Mouse (Mus musculus) myocyte (in vitro differentiated cells): ENCODE data around the gene Klhdc8a. TPM values are rescaled to one million over a fixed set of nuclear protein-coding genes. Genes with fewer than 3 reads are reported as not detected.

Source experiments
- H3K27me3 ChIP-seq: one replicate; pipeline ENCODE4 v1.6.1; 2011; ENCODE audit not compliant: control insufficient read depth, insufficient read depth, insufficient read length
- H3K36me3 ChIP-seq: one replicate; pipeline ENCODE4 v1.6.1; 2011; ENCODE audit not compliant: control insufficient read depth, insufficient read depth
- H3K4me2 ChIP-seq: one replicate; pipeline ENCODE4 v1.6.1; 2011; ENCODE audit warnings: low read depth, control low read depth
- H3K4me3 ChIP-seq: one replicate; pipeline ENCODE4 v1.5.1; 2011; ENCODE audit warnings: mild to moderate bottlenecking, control low read depth, moderate library complexity
- H3K79me2 ChIP-seq: one replicate; pipeline ENCODE4 v1.6.1; 2011; ENCODE audit not compliant: control insufficient read depth, insufficient read depth
- H3ac ChIP-seq: one replicate; pipeline ENCODE4 v1.6.1; 2011; ENCODE audit not compliant: control insufficient read depth, insufficient read length
- CEBPB ChIP-seq: IDR thresholded peaks from 2 replicates; pipeline ENCODE4 v1.6.1; 2011; ENCODE audit warnings: mild to moderate bottlenecking, moderate library complexity; ENCODE audit not compliant: poor library complexity, insufficient read depth, severe bottlenecking
- E2F4 ChIP-seq: IDR thresholded peaks from one replicate; pipeline ENCODE4 v1.6.1; 2011; ENCODE audit warnings: mild to moderate bottlenecking, control low read depth, moderate library complexity; ENCODE audit not compliant: insufficient read depth
- MAX ChIP-seq: IDR thresholded peaks from one replicate; pipeline ENCODE4 v1.6.1; 2011; ENCODE audit warnings: low read depth, mild to moderate bottlenecking, control low read depth
- MYOD1 ChIP-seq, 3 experiments: IDR thresholded peaks; one replicate each; pipeline ENCODE4 v1.6.1; 2011; ENCODE audit warnings: control low read depth in 2 of 3, low read depth in 2 of 3, mild to moderate bottlenecking in 2 of 3, moderate library complexity in 1 of 3; ENCODE audit not compliant: insufficient read length in 2 of 3, control insufficient read depth in 1 of 3
- MYOG ChIP-seq, 3 experiments: IDR thresholded peaks; one replicate each; pipeline ENCODE4 v1.6.1; 2011; ENCODE audit warnings: control low read depth in 2 of 3, low read depth in 2 of 3, mild to moderate bottlenecking in 2 of 3; ENCODE audit not compliant: insufficient read length in 2 of 3, control insufficient read depth in 1 of 3, insufficient read depth in 1 of 3
- POLR2A ChIP-seq: IDR thresholded peaks from one replicate; pipeline ENCODE4 v1.6.1; 2011; ENCODE audit warnings: low read depth, mild to moderate bottlenecking, control low read depth, moderate library complexity; ENCODE audit not compliant: insufficient read length
- POLR2AphosphoS2 ChIP-seq: IDR thresholded peaks from one replicate; pipeline ENCODE4 v1.6.1; 2011; ENCODE audit warnings: low read depth, control low read depth; ENCODE audit not compliant: insufficient read length
- REST ChIP-seq: IDR thresholded peaks from one replicate; pipeline ENCODE4 v1.6.1; 2011; ENCODE audit warnings: mild to moderate bottlenecking, control low read depth, moderate library complexity; ENCODE audit not compliant: insufficient read depth, insufficient read length
- SRF ChIP-seq: IDR thresholded peaks from one replicate; pipeline ENCODE4 v1.6.1; 2011; ENCODE audit warnings: low read depth; ENCODE audit not compliant: control insufficient read depth, insufficient read length
- TCF12 ChIP-seq: IDR thresholded peaks from one replicate; pipeline ENCODE4 v1.6.1; 2011; ENCODE audit warnings: mild to moderate bottlenecking, control low read depth; ENCODE audit not compliant: poor library complexity, insufficient read depth, severe bottlenecking
- TCF3 ChIP-seq: IDR thresholded peaks from one replicate; pipeline ENCODE4 v1.6.1; 2011; ENCODE audit warnings: low read depth, control low read depth; ENCODE audit not compliant: insufficient read length
- USF1 ChIP-seq: IDR thresholded peaks from one replicate; pipeline ENCODE4 v1.6.1; 2011; ENCODE audit warnings: low read depth, mild to moderate bottlenecking, control low read depth, moderate library complexity
- polyA plus RNA-seq: library from polyadenylated mRNA; unstranded; fragments of >200 nt; fragmentation: generic; extraction: Trizol; gene quantifications from one replicate; pipeline ENCODE4 v1.2.1, GENCODE M21; 2012; ENCODE audit warnings: missing spikeins

The Klhdc8a gene
- polyA plus RNA-seq, 1 experiment, result 12.4 TPM

- Histone ChIP-seq H3K4me2 (no peak overlapping the region), H3K36me3 (peaks cover 14% of the 10 kb centered on the region), H3ac (no peak overlapping the region), H3K79me2 (peaks cover 25% of the 10 kb centered on the region), H3K27me3 (no peaks in the 10 kb centered on the region), H3K4me3 (no peak overlapping the region)
- TF ChIP-seq MYOG (IDR thresholded peaks at IDR 0.05; ENCODE audit: control insufficient read depth in 1 of 3, insufficient read depth in 1 of 3, insufficient read length in 2 of 3, low read depth in 2 of 3) (no peak), SRF (no peak), TCF12 (no peak), CEBPB (no peak), POLR2AphosphoS2 (no peak), REST (no peak), USF1 (no peak), MAX (no peak), MYOD1 (IDR thresholded peaks at IDR 0.05; ENCODE audit: control insufficient read depth in 1 of 3, insufficient read length in 2 of 3, low read depth in 2 of 3) (no peak), E2F4 (no peak), POLR2A (no peak), TCF3 (no peak)
These were observed 24.5 kb downstream of the Klhdc8a start for GRCm38 (mm10) chr1:132322711-132323542.

- Histone ChIP-seq H3K79me2 (peaks cover 4% of the 10 kb centered on the region), H3K4me3 (no peak overlapping the region), H3K36me3 (peaks cover 34% of the 10 kb centered on the region), H3K27me3 (no peaks in the 10 kb centered on the region), H3ac (no peak overlapping the region), H3K4me2 (no peak overlapping the region)
- no peak for TF ChIP-seq TCF12
- no peak for TF ChIP-seq POLR2AphosphoS2
- no peak for TF ChIP-seq POLR2A
- no peak for TF ChIP-seq MAX
- TF ChIP-seq USF1, result no peak
- no peak for TF ChIP-seq CEBPB
- no peak for TF ChIP-seq MYOG (IDR thresholded peaks at IDR 0.05; ENCODE audit: control insufficient read depth in 1 of 3, insufficient read depth in 1 of 3, insufficient read length in 2 of 3, low read depth in 2 of 3)
These were observed 28.4 kb downstream of the Klhdc8a start for GRCm38 (mm10) chr1:132326777-132327176.

- TF ChIP-seq CEBPB, result no peak
- TF ChIP-seq TCF3, result no peak
- no peak for TF ChIP-seq MYOD1 (IDR thresholded peaks at IDR 0.05; ENCODE audit: control insufficient read depth in 1 of 3, insufficient read length in 2 of 3, low read depth in 2 of 3)
- TF ChIP-seq SRF, result no peak
- no peak for TF ChIP-seq TCF12
- no peak for TF ChIP-seq MYOG (IDR thresholded peaks at IDR 0.05; ENCODE audit: control insufficient read depth in 1 of 3, insufficient read depth in 1 of 3, insufficient read length in 2 of 3, low read depth in 2 of 3)
- TF ChIP-seq POLR2AphosphoS2, result no peak
- no peak for TF ChIP-seq E2F4
- no peak for TF ChIP-seq REST
- Histone ChIP-seq H3K36me3 (peaks cover 35% of the 10 kb centered on the region), H3K79me2 (peaks cover 4% of the 10 kb centered on the region), H3K27me3 (no peaks in the 10 kb centered on the region), H3K4me2 (no peak overlapping the region), H3ac (no peak overlapping the region), H3K4me3 (no peak overlapping the region)
These were observed 29.1 kb downstream of the Klhdc8a start for GRCm38 (mm10) chr1:132327477-132327876.

GRCm38 (mm10) chr1:132328565-132328964, 30.1 kb downstream of the Klhdc8a start:
- H3K36me3 ChIP-seq, result peaks cover 40% of the 10 kb centered on the region
- no peak overlapping the region for H3K4me2 ChIP-seq
- TF ChIP-seq TCF3 (no peak), TCF12 (no peak), CEBPB (no peak), POLR2AphosphoS2 (no peak), MYOG (IDR thresholded peaks at IDR 0.05; ENCODE audit: control insufficient read depth in 1 of 3, insufficient read depth in 1 of 3, insufficient read length in 2 of 3, low read depth in 2 of 3) (no peak), POLR2A (no peak), E2F4 (no peak), USF1 (no peak), SRF (no peak), MYOD1 (IDR thresholded peaks at IDR 0.05; ENCODE audit: control insufficient read depth in 1 of 3, insufficient read length in 2 of 3, low read depth in 2 of 3) (no peak), MAX (no peak)
- H3K79me2 ChIP-seq, result peaks cover 4% of the 10 kb centered on the region
- H3ac ChIP-seq, result no peak overlapping the region
- no peaks in the 10 kb centered on the region for H3K27me3 ChIP-seq
- H3K4me3 ChIP-seq, result no peak overlapping the region
